Mouse (Mus musculus) B cell, adult (primary cell): ENCODE measurements around the gene Farsa. TPM values are rescaled to one million over a fixed set of nuclear protein-coding genes. Genes with fewer than 3 reads are reported as not detected.

ENCODE experiments used
- total RNA-seq: library from RNA; stranded (reverse); gene quantifications from 4 replicates; pipeline ENCODE4 v1.2.4, GENCODE M21; 2023; ENCODE audit not compliant: inconsistent age

Gene Farsa
- total RNA-seq, result 66.8 to 70.5 TPM (median 68.5 TPM) in 4 replicates

GRCm38 (mm10) chr8:84856864-84857441 lies at the start of gene Farsa:
TSS of gene Farsa (plus strand) at chr8:84856989.

GRCm38 (mm10) chr8:84822723-84823122 lies 34.1 kb upstream of the Farsa start, which contains the start of gene Dand5:
TSS of gene Dand5 (minus strand) at chr8:84822823.

GRCm38 (mm10) chr8:84831490-84831889 lies 25.3 kb upstream of the Farsa start, which contains the start of gene Gadd45gip1:
TSS of gene Gadd45gip1 (plus strand) at chr8:84831522.

GRCm38 (mm10) chr8:84840248-84840999 lies 16.4 kb upstream of the Farsa start, which contains the start of gene Rad23a:
TSS of gene Rad23a (minus strand) at chr8:84840665.

GRCm38 (mm10) chr8:84846722-84847572 lies 9.8 kb upstream of the Farsa start, which contains the start of gene Calr:
TSS of gene Calr (minus strand) at chr8:84846934.

GRCm38 (mm10) chr8:84871376-84872308 lies 14.9 kb downstream of the Farsa start, which contains the start of gene Syce2:
TSS of gene Syce2 (plus strand) at chr8:84872111.

GRCm38 (mm10) chr8:84893709-84894134 lies 36.9 kb downstream of the Farsa start, which contains the start of gene Gcdh:
TSS of gene Gcdh (minus strand) at chr8:84893921.

GRCm38 (mm10) chr8:84901752-84902151 lies 45.0 kb downstream of the Farsa start, which contains the start of gene Klf1:
TSS of gene Klf1 (plus strand) at chr8:84901928.

GRCm38 (mm10) chr8:84908421-84909161 lies 51.8 kb downstream of the Farsa start, which contains the start of gene Dnase2a:
TSS of gene Dnase2a (plus strand) at chr8:84908560.

Other genes starting within 250 kb of the Farsa start
- gene Ier2, start 194.1 kb upstream of the Farsa start, total RNA-seq, result 211 to 281 TPM (median 245 TPM) in 4 replicates
- 180 to 199 TPM (median 184 TPM) in 4 replicates for gene Trmt1, start 170.7 kb upstream of the Farsa start, total RNA-seq
- gene Nacc1, start 169.1 kb upstream of the Farsa start, total RNA-seq, result 57.6 to 63.9 TPM (median 60.3 TPM) in 4 replicates
- 129 to 151 TPM (median 133 TPM) in 4 replicates for gene Lyl1, start 155.5 kb upstream of the Farsa start, total RNA-seq
- not detected in 4 replicates for gene G430095P16Rik, start 134.0 kb upstream of the Farsa start, total RNA-seq
- 1.4 to 4.3 TPM (median 2.8 TPM) in 4 replicates for gene Nfix, start 56.6 kb upstream of the Farsa start, total RNA-seq
- gene Dand5, start 34.2 kb upstream of the Farsa start, total RNA-seq, result 2.2 to 3.3 TPM (median 2.8 TPM) in 4 replicates
- gene Gadd45gip1, start 25.5 kb upstream of the Farsa start, total RNA-seq, result 11.4 to 12.8 TPM (median 11.7 TPM) in 4 replicates
- 48.0 to 63.3 TPM (median 61.5 TPM) in 4 replicates for gene Rad23a, start 16.3 kb upstream of the Farsa start, total RNA-seq
- 564 to 720 TPM (median 619 TPM) in 4 replicates for gene Calr, start 10.1 kb upstream of the Farsa start, total RNA-seq
- 6.1 to 11.9 TPM (median 9.0 TPM) in 4 replicates for gene Syce2, start 15.1 kb downstream of the Farsa start, total RNA-seq
- 18.7 to 34.4 TPM (median 31.5 TPM) in 4 replicates for gene Gcdh, start 36.9 kb downstream of the Farsa start, total RNA-seq
- 0.32 to 0.45 TPM in 2 of 4 replicates, not detected in the others for gene Klf1, start 44.9 kb downstream of the Farsa start, total RNA-seq
- gene Dnase2a, start 51.6 kb downstream of the Farsa start, total RNA-seq, result 67.4 to 74.5 TPM (median 72.7 TPM) in 4 replicates
- 0.16 to 0.57 TPM (median 0.23 TPM) in 4 replicates for gene Mast1, start 80.4 kb downstream of the Farsa start, total RNA-seq
- not detected in 4 replicates for gene Rtbdn, start 90.0 kb downstream of the Farsa start, total RNA-seq
- 2.0 TPM in 1 of 4 replicates, not detected in the others for gene Gm49661, start 112.4 kb downstream of the Farsa start, total RNA-seq
- gene Prdx2, start 112.6 kb downstream of the Farsa start, total RNA-seq, result 57.4 to 60.7 TPM (median 59.6 TPM) in 4 replicates
- 30.0 to 35.5 TPM (median 33.5 TPM) in 4 replicates for gene Rnaseh2a, start 112.8 kb downstream of the Farsa start, total RNA-seq
- gene Junb, start 121.7 kb downstream of the Farsa start, total RNA-seq, result 1,539 to 1,702 TPM (median 1,628 TPM) in 4 replicates
- 5.9 to 8.3 TPM (median 6.6 TPM) in 4 replicates for gene Hook2, start 133.6 kb downstream of the Farsa start, total RNA-seq
- 0.32 TPM in 1 of 4 replicates, not detected in the others for gene Best2, start 157.5 kb downstream of the Farsa start, total RNA-seq
- gene Asna1, start 168.3 kb downstream of the Farsa start, total RNA-seq, result 87.6 to 96.1 TPM (median 94.0 TPM) in 4 replicates
- gene Trir, start 169.8 kb downstream of the Farsa start, total RNA-seq, result 205 to 226 TPM (median 223 TPM) in 4 replicates
- 38.8 to 49.7 TPM (median 45.7 TPM) in 4 replicates for gene Tnpo2, start 179.9 kb downstream of the Farsa start, total RNA-seq
- gene Fbxw9, start 203.1 kb downstream of the Farsa start, total RNA-seq, result 14.4 to 17.5 TPM (median 15.4 TPM) in 4 replicates
- gene Gm5741, start 211.0 kb downstream of the Farsa start, total RNA-seq, result 3.0 TPM in 1 of 4 replicates, not detected in the others
- gene Dhps, start 214.8 kb downstream of the Farsa start, total RNA-seq, result 105 to 138 TPM (median 115 TPM) in 4 replicates
- gene Wdr83os, start 223.8 kb downstream of the Farsa start, total RNA-seq, result 49.2 to 55.9 TPM (median 50.9 TPM) in 4 replicates
- 12.5 to 15.1 TPM (median 13.1 TPM) in 4 replicates for gene Wdr83, start 224.3 kb downstream of the Farsa start, total RNA-seq
- gene Man2b1, start 226.3 kb downstream of the Farsa start, total RNA-seq, result 156 to 176 TPM (median 163 TPM) in 4 replicates